Mouse (Mus musculus) heart, embryonic 11.5 days (tissue): ENCODE data around the gene Syndig1l. TPM values are rescaled to one million over a fixed set of nuclear protein-coding genes. Genes with fewer than 3 reads are reported as not detected.

Experiments
- ATAC-seq: fragments of 200-750 bp; cut with Nextera tagmentation; replicated peaks from 2 replicates; pipeline ENCODE4 v1.8.0; 2017; ENCODE audit warnings: moderate library complexity; ENCODE audit not compliant: insufficient number of reproducible peaks, low FRiP score, low TSS enrichment
- H3K27ac ChIP-seq: fragments of 300-500 bp; sonication (generic); 2 replicates; pipeline ENCODE4 v1.5.1; 2014; ENCODE audit warnings: mild to moderate bottlenecking, low read depth, low read length
- H3K27me3 ChIP-seq: fragments of 300-500 bp; sonication (generic); 2 replicates; pipeline ENCODE4 v1.6.1; 2014; ENCODE audit warnings: mild to moderate bottlenecking, low read length, mixed read lengths; ENCODE audit not compliant: control insufficient read depth, insufficient read depth
- H3K36me3 ChIP-seq: fragments of 300-500 bp; sonication (generic); 2 replicates; pipeline ENCODE4 v1.6.1; 2014; ENCODE audit warnings: mild to moderate bottlenecking, low read length, moderate library complexity, mixed read lengths; ENCODE audit not compliant: control insufficient read depth, insufficient read depth
- H3K4me1 ChIP-seq: fragments of 300-500 bp; sonication (generic); 2 replicates; pipeline ENCODE4 v1.6.1; 2014; ENCODE audit warnings: low read length; ENCODE audit not compliant: control insufficient read depth, insufficient read depth
- H3K4me2 ChIP-seq: fragments of 300-500 bp; sonication (generic); 2 replicates; pipeline ENCODE4 v1.6.1; 2014; ENCODE audit warnings: mild to moderate bottlenecking, moderate library complexity
- H3K4me3 ChIP-seq: fragments of 300-500 bp; sonication (generic); 2 replicates; pipeline ENCODE4 v1.5.1; 2014; ENCODE audit warnings: low read depth, low read length
- H3K9ac ChIP-seq: fragments of 300-500 bp; sonication (generic); 2 replicates; pipeline ENCODE4 v1.6.1; 2014; ENCODE audit warnings: mild to moderate bottlenecking, low read depth, low read length, moderate library complexity
- H3K9me3 ChIP-seq: fragments of 300-500 bp; sonication (generic); replicated peaks from 2 replicates; pipeline ENCODE4 v1.6.1; 2016; ENCODE audit warnings: low read length; ENCODE audit not compliant: control insufficient read depth
- WGBS: fragments of 180-500 bp; shearing (Covaris S2); extraction: QIAGEN DNeasy Blood & Tissue Kit; methylation state at CpG from one replicate; pipeline ENCODE4 v1.1.7; 2014; ENCODE audit not compliant: insufficient replicate concordance; 5-methylcytosine and 5-hydroxymethylcytosine counted together
- polyA plus RNA-seq: library from polyadenylated mRNA; unstranded; fragments of >200 nt; fragmentation: Nextera tagmentation; extraction: Ambion mirVana; gene quantifications from 2 replicates; pipeline ENCODE4 v1.2.1, GENCODE M21; 2014

Syndig1l gene
- polyA plus RNA-seq, 1 experiment from 2014 or later = not detected

DNA sequence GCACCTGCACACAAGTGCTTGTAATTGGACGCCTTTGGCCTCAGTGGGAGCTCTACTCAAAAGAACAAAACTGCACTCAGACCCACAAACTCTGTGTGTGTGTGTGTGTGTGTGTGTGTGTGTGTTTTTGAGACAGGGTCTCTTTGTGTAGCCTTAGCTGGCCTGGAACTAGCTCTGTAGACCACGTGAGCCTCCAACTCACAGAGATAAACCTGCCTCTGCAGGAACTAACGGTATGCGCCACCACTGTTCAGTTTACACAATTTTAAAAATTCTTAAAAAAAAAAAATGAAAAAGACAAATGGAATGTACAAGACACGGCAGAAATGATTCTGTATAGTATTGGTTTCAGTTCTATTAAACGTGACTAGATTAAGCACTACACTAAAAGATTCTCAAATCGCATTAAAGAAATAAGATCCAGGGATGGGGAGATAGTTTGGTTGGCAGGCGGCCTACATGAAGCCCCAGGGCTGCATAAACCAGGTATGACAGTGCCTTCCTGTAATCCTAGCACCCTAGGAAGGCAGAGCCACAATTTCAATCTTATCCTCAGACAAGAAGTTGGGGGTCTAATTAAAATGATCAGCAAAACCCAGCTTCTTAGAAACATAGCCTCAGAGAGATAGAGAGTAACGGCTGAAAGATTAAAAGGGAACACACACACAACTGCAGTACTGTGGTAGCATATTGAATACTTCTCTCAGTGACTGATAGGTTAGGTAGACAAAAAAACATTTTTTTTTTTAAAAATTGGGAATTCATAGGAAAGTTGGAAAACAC is 20.0 kb upstream of the Syndig1l start:
- Histone ChIP-seq H3K9ac (no peak overlapping the region), H3K4me3 (no peak overlapping the region), H3K9me3 (no peaks in the 10 kb centered on the region), H3K4me2 (no peak overlapping the region), H3K36me3 (no peaks in the 10 kb centered on the region), H3K27ac (no peak overlapping the region), H3K27me3 (no peaks in the 10 kb centered on the region), H3K4me1 (no peaks in the 10 kb centered on the region)
- ATAC-seq = no peak
- 82% methylated on average over 9 of the region's 9 CpGs for WGBS

DNA sequence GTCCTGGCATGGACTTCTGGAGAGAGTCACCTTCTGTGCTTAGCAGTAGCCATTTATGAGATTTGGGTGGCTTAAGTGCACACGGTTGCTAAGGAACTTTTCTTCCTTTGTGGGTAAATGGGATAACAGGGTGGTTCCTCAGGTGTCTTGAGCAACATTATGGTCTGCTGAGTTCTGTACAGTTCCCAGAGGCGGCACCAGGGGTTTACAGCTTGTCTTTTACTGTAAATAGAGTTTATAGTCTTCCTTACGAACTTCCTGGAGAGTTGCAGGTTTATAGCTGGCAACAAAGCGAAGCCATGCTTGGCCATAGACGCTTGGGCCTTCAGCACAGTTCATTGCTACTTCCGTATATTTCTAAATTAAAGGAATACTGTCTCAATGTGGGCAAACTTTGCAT is 15.9 kb upstream of the Syndig1l start:
- no peak overlapping the region for H3K4me2 ChIP-seq
- no peaks in the 10 kb centered on the region; the same call in 1 of the 2 replicates for H3K4me1 ChIP-seq
- H3K36me3 ChIP-seq = no peaks in the 10 kb centered on the region
- no peak for ATAC-seq
- H3K9ac ChIP-seq = no peak overlapping the region
- H3K27me3 ChIP-seq = no peaks in the 10 kb centered on the region
- H3K4me3 ChIP-seq = no peak overlapping the region
- 81% methylated on average over 6 of the region's 6 CpGs for WGBS
- no peak overlapping the region for H3K27ac ChIP-seq
- no peaks in the 10 kb centered on the region for H3K9me3 ChIP-seq

DNA sequence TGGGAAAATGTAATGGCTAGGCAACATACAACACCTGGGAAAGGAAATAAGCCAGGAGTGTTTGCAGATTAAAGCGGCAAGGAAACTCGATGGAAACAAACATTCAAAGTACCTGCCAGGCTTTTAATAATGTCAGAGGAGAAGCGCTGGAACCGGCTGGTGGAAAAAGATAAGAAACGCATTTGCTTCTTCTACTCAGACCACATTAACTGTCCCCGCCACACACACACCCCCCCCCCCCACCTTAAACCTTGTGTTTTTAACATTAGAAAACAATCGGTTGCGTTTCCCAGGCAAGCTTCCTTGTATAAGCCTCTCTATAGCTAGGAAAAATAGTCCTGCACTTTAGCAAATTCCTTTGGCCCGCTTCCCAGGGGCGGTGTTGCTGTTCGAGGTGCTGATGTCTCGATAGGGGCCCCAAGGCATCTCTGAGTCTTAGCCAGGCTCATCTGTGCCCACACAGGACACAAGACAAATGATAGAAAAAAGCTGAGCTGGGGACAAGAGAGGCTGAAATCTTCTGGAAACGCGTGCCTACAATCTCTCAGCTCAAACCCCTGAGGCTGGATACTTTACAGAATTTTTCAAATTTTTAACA is 11.3 kb upstream of the Syndig1l start:
- no peak for ATAC-seq
- Histone ChIP-seq H3K9me3 (no peaks in the 10 kb centered on the region), H3K4me2 (no peak overlapping the region)

DNA sequence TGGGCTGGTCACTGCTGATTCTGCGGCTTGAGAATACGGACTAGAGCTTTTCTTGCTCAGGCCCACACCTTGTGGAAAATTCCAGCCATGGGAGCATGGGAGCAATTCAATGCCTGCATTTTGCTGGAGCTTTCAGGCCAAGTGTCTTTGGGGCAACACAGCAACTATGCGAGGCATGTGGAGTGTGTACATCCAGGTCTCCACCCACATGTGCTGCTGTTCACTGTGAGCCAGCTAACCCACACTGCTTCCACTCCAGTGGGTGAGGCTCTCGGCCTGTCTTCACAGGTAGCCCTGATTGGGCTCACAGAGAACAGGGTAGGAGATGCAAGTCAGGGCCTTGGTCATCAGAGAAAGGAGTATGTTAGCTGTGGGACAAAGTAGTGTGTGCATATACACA is 9.2 kb upstream of the Syndig1l start:
- Histone ChIP-seq H3K27ac (no peak overlapping the region), H3K9ac (no peak overlapping the region), H3K4me3 (no peak overlapping the region), H3K4me1 (no peaks in the 10 kb centered on the region; the same call in 1 of the 2 replicates), H3K27me3 (no peaks in the 10 kb centered on the region), H3K9me3 (no peaks in the 10 kb centered on the region), H3K36me3 (no peaks in the 10 kb centered on the region), H3K4me2 (no peak overlapping the region)
- 61% methylated on average over 4 of the region's 4 CpGs for whole genome bisulfite sequencing
- ATAC-seq = no peak

More for the DNA sequence above, 11.3 kb upstream of the Syndig1l start:
- no peak overlapping the region; the same call in 1 of the 2 replicates for H3K27ac ChIP-seq
- H3K36me3 ChIP-seq = no peaks in the 10 kb centered on the region
- no peaks in the 10 kb centered on the region; the same call in 1 of the 2 replicates for H3K4me1 ChIP-seq
- H3K27me3 ChIP-seq = no peaks in the 10 kb centered on the region
- no peak overlapping the region for H3K9ac ChIP-seq
- 11% methylated on average over 14 of the region's 14 CpGs for WGBS
- H3K4me3 ChIP-seq = no peak overlapping the region

DNA sequence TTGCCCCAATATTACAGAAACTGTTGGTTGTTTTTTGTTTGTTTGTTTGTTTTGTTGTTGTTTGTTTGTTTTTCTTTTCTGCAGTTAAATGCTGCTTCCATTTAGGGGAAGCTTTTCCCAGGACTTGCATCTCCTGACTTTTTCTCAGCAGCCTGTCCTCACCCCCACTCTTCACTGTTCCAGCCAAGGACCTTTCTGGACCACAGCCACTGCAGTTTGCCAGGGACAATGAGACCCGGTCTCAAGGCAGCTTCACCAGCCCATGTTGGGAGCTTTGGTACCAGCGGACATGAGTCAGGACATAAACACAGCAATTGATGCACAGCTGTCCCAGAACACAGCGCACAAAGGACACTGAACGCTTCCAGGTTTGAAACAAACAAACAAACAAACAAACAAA is 8.3 kb upstream of the Syndig1l start:
- H3K9ac ChIP-seq = no peak overlapping the region
- no peaks in the 10 kb centered on the region; the same call in 1 of the 2 replicates for H3K4me1 ChIP-seq
- H3K9me3 ChIP-seq = no peaks in the 10 kb centered on the region
- WGBS = 67% methylated on average over 4 of the region's 4 CpGs
- no peaks in the 10 kb centered on the region for H3K36me3 ChIP-seq
- H3K27ac ChIP-seq = no peak overlapping the region
- no peaks in the 10 kb centered on the region for H3K27me3 ChIP-seq
- H3K4me2 ChIP-seq = no peak overlapping the region
- H3K4me3 ChIP-seq = no peak overlapping the region
- no peak for ATAC-seq

DNA sequence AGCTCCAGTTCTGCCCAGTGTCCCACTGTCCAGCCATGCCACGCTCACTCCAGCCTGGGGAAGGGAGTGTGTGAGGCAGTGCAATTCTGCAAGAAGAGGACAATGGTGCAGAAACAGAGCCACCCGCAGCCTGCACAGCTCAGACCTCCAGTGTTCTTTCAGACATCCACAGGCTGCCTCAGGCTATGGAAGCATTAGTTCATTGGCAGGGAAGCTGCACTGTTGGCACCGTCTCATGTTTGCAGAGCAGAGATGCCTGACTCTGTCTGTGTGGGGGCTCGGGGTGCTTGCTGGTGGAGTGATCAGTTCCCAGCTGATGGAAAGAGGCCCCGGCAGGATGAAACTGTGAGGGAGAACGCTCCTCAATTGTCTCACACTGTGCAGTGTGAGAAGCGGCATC is 4.0 kb upstream of the Syndig1l start:
- 77% methylated on average over 7 of the region's 7 CpGs for WGBS
- H3K4me2 ChIP-seq = no peak overlapping the region
- no peak overlapping the region for H3K27ac ChIP-seq
- H3K4me3 ChIP-seq = no peak overlapping the region
- ATAC-seq = no peak
- H3K9me3 ChIP-seq = no peaks in the 10 kb centered on the region
- H3K27me3 ChIP-seq = peaks cover 29% of the 10 kb centered on the region
- H3K9ac ChIP-seq = no peak overlapping the region
- H3K36me3 ChIP-seq = no peaks in the 10 kb centered on the region
- no peaks in the 10 kb centered on the region for H3K4me1 ChIP-seq

DNA sequence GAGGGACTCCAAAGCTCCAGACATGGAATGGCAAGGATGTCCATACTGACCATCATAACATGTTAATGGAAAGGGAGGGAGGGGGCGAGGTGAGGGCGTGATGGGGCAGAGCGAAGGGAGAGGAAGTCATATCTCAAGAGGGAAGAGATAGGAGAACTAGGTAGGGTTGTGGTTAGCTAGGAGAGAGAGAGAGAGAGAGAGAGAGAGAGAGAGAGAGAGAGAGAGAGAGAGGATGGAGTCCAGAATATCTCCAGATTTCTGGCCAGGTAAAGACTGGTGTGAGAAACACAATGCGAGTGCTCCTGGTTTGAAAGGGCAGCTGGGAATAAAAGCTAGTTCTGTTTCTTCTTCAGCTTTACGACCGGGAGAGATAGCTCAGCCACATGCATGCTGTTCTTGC is 6.5 kb downstream of the Syndig1l start:
- no peak overlapping the region for H3K4me2 ChIP-seq
- no peaks in the 10 kb centered on the region for H3K36me3 ChIP-seq
- no peaks in the 10 kb centered on the region; the same call in 1 of the 2 replicates for H3K4me1 ChIP-seq
- no peak overlapping the region for H3K4me3 ChIP-seq
- H3K27me3 ChIP-seq = peaks cover 8% of the 10 kb centered on the region
- 63% methylated on average over 6 of the region's 6 CpGs for WGBS
- no peak overlapping the region for H3K9ac ChIP-seq
- ATAC-seq = no peak
- no peaks in the 10 kb centered on the region for H3K9me3 ChIP-seq
- no peak overlapping the region for H3K27ac ChIP-seq

DNA sequence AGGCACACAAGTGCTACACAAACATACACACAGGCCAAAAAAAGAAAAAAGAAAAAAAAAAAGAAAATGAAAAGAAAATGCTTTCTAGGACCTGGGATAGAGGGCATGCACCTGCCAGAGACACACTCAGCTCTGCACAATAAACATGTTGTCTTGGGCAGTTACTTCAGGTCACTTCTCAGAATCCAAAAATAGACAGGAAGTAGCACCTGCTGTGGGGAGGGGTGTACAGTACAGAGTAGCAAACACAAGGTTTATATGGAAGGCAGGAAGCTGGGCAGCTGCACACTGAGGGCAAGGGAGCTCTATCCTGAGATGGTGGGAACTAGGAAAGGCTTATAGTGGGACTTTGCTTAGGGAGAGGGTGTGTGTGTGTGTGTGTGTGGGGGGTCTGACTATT is 7.3 kb downstream of the Syndig1l start:
- Histone ChIP-seq H3K9ac (no peak overlapping the region), H3K27ac (no peak overlapping the region), H3K4me1 (no peaks in the 10 kb centered on the region; the same call in 1 of the 2 replicates), H3K9me3 (no peaks in the 10 kb centered on the region), H3K4me3 (no peak overlapping the region), H3K36me3 (no peaks in the 10 kb centered on the region), H3K4me2 (no peak overlapping the region), H3K27me3 (peaks cover 7% of the 10 kb centered on the region; the same call in 1 of the 2 replicates)
- no peak for ATAC-seq

DNA sequence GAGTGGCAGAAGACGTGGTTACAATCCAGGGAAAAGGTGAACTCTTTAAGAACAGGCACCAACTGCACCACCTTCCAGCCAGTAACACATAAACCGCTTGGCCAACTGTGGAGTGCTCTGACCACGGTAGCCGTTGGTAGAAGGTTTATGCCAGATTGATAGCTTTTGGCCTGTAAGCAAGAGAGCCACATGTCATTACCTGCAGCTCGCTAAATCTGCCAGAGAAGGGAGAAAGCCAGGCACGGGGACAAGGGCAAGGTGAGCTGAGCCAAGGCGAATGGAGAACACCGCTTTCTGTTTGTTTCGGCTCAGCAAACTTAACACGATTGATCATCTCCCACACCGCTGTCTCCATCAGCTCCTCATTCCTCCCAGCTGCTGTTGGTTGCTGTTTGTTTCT is 9.6 kb downstream of the Syndig1l start:
- Histone ChIP-seq H3K9me3 (no peaks in the 10 kb centered on the region), H3K27ac (no peak overlapping the region), H3K4me2 (no peak overlapping the region), H3K9ac (no peak overlapping the region), H3K36me3 (no peaks in the 10 kb centered on the region), H3K4me1 (no peaks in the 10 kb centered on the region; the same call in 1 of the 2 replicates), H3K4me3 (no peak overlapping the region), H3K27me3 (no peaks in the 10 kb centered on the region)
- no peak for ATAC-seq
- 81% methylated on average over 11 of the region's 11 CpGs for WGBS
